Mouse (Mus musculus) kidney, postnatal 0 days (tissue): ENCODE measurements around the gene Ikbke. TPM values are rescaled to one million over a fixed set of nuclear protein-coding genes. Genes with fewer than 3 reads are reported as not detected.

ENCODE experiments used
- ATAC-seq: fragments of 200-750 bp; cut with Nextera tagmentation; replicated peaks from 2 replicates; pipeline ENCODE4 v1.8.0; 2017; ENCODE audit warnings: low read depth, moderate number of reproducible peaks, moderate TSS enrichment, moderate library complexity; ENCODE audit not compliant: low FRiP score
- DNase-seq: peaks from one replicate; pipeline ENCODE4 v3.0.0-alpha.2; 2016; ENCODE audit warnings: low spot score
- H3K27ac ChIP-seq: fragments of 300-500 bp; sonication (generic); 2 replicates; pipeline ENCODE4 v1.5.1; 2014; ENCODE audit warnings: mild to moderate bottlenecking
- H3K27me3 ChIP-seq: fragments of 300-500 bp; sonication (generic); 2 replicates; pipeline ENCODE4 v1.6.1; 2014; ENCODE audit warnings: low read length, mixed read lengths; ENCODE audit not compliant: insufficient read depth
- H3K36me3 ChIP-seq: fragments of 300-500 bp; sonication (generic); 2 replicates; pipeline ENCODE4 v1.6.1; 2014; ENCODE audit warnings: low read length, mixed read lengths; ENCODE audit not compliant: insufficient read depth
- H3K4me1 ChIP-seq: fragments of 300-500 bp; sonication (generic); replicated peaks from 2 replicates; pipeline ENCODE4 v1.6.1; 2014; ENCODE audit warnings: antibody characterized with exemption, low read length, mixed read lengths; ENCODE audit not compliant: insufficient read depth
- H3K4me2 ChIP-seq: fragments of 300-500 bp; sonication (generic); 2 replicates; pipeline ENCODE4 v1.6.1; 2014; ENCODE audit warnings: mild to moderate bottlenecking, low read length, moderate library complexity, mixed read lengths
- H3K4me3 ChIP-seq: fragments of 300-500 bp; sonication (generic); replicated peaks from 2 replicates; pipeline ENCODE4 v1.5.1; 2014; ENCODE audit warnings: low read depth, low read length
- H3K9ac ChIP-seq: fragments of 300-500 bp; sonication (generic); 2 replicates; pipeline ENCODE4 v1.6.1; 2014; ENCODE audit warnings: low read depth, low read length
- H3K9me3 ChIP-seq: fragments of 300-500 bp; sonication (generic); replicated peaks from 2 replicates; pipeline ENCODE4 v1.6.1; 2016; ENCODE audit warnings: low read length, inconsistent platforms, mixed read lengths
- CTCF ChIP-seq: IDR thresholded peaks from 2 replicates; pipeline ENCODE4 v1.5.1; 2016; ENCODE audit warnings: antibody characterized with exemption, low read depth, mild to moderate bottlenecking, moderate library complexity
- WGBS: fragments of 180-500 bp; shearing (Covaris S2); extraction: QIAGEN DNeasy Blood & Tissue Kit; methylation state at CpG from one replicate; pipeline ENCODE4 v1.1.7; 2014; 5-methylcytosine and 5-hydroxymethylcytosine counted together
- polyA plus RNA-seq: library from polyadenylated mRNA; unstranded; fragments of >200 nt; fragmentation: Nextera tagmentation; extraction: Ambion mirVana; gene quantifications from 2 replicates; pipeline ENCODE4 v1.2.1, GENCODE M21; 2015

Ikbke gene
- polyA plus RNA-seq, 1 experiment from 2014 or later: 3.0 TPM

GRCm38 (mm10) chr1:131296726-131297125 is 17.3 kb upstream of the Ikbke start:
- no peak overlapping the region for H3K4me3 ChIP-seq
- H3K4me2 ChIP-seq: no peak overlapping the region
- no peaks in the 10 kb centered on the region for H3K27me3 ChIP-seq
- no peak overlapping the region for H3K9ac ChIP-seq
- no peaks in the 10 kb centered on the region for H3K9me3 ChIP-seq
- TF ChIP-seq CTCF: no peak
- no peak for DNase-seq
- no peak for ATAC-seq
- H3K27ac ChIP-seq: no peak overlapping the region
- H3K4me1 ChIP-seq: no peaks in the 10 kb centered on the region
- 87% methylated on average over 7 of the region's 7 CpGs for WGBS
- H3K36me3 ChIP-seq: peaks cover 42% of the 10 kb centered on the region

GRCm38 (mm10) chr1:131295200-131295599 is 15.8 kb upstream of the Ikbke start:
- ATAC-seq (no peak), DNase-seq (no peak)
- Histone ChIP-seq H3K27ac (no peak overlapping the region), H3K27me3 (no peaks in the 10 kb centered on the region), H3K4me1 (no peaks in the 10 kb centered on the region), H3K9ac (no peak overlapping the region), H3K4me2 (no peak overlapping the region), H3K36me3 (peaks cover 40% of the 10 kb centered on the region), H3K4me3 (no peak overlapping the region), H3K9me3 (no peaks in the 10 kb centered on the region)
- no peak for TF ChIP-seq CTCF
- 87% methylated on average over 8 of the region's 8 CpGs for WGBS

GRCm38 (mm10) chr1:131293922-131294250 is 14.5 kb upstream of the Ikbke start:
- whole genome bisulfite sequencing: 92% methylated on average over 2 of the region's 2 CpGs
- peaks cover 40% of the 10 kb centered on the region for H3K36me3 ChIP-seq
- no peak for TF ChIP-seq CTCF
- DNase-seq: no peak
- H3K9me3 ChIP-seq: no peaks in the 10 kb centered on the region
- H3K4me2 ChIP-seq: no peak overlapping the region
- ATAC-seq: no peak
- H3K27ac ChIP-seq: no peak overlapping the region
- H3K27me3 ChIP-seq: no peaks in the 10 kb centered on the region
- no peak overlapping the region for H3K9ac ChIP-seq
- H3K4me3 ChIP-seq: no peak overlapping the region
- H3K4me1 ChIP-seq: no peaks in the 10 kb centered on the region

GRCm38 (mm10) chr1:131293221-131293921 is 14.0 kb upstream of the Ikbke start:
- H3K4me3 ChIP-seq: no peak overlapping the region
- H3K36me3 ChIP-seq: peaks cover 38% of the 10 kb centered on the region
- ATAC-seq: no peak

GRCm38 (mm10) chr1:131290648-131291047 is 11.2 kb upstream of the Ikbke start:
- H3K9me3 ChIP-seq: no peaks in the 10 kb centered on the region
- no peak overlapping the region for H3K9ac ChIP-seq
- H3K4me3 ChIP-seq: no peak overlapping the region
- H3K4me1 ChIP-seq: no peaks in the 10 kb centered on the region
- no peak overlapping the region for H3K4me2 ChIP-seq
- H3K36me3 ChIP-seq: peaks cover 23% of the 10 kb centered on the region
- H3K27ac ChIP-seq: no peak overlapping the region
- peak; percentile 88 for TF ChIP-seq CTCF
- no peak for ATAC-seq
- 48% methylated on average over 2 of the region's 2 CpGs for WGBS
- DNase-seq: peak; percentile 67
- H3K27me3 ChIP-seq: no peaks in the 10 kb centered on the region

More at GRCm38 (mm10) chr1:131293221-131293921, 14.0 kb upstream of the Ikbke start:
- WGBS: 86% methylated on average over 4 of the region's 4 CpGs
- H3K27me3 ChIP-seq: no peaks in the 10 kb centered on the region
- no peak overlapping the region for H3K4me2 ChIP-seq
- no peaks in the 10 kb centered on the region for H3K9me3 ChIP-seq
- no peaks in the 10 kb centered on the region for H3K4me1 ChIP-seq
- H3K9ac ChIP-seq: no peak overlapping the region
- no peak overlapping the region for H3K27ac ChIP-seq
- TF ChIP-seq CTCF: no peak; the same call in 1 of the 2 replicates
- DNase-seq: no peak

- Histone ChIP-seq H3K4me3 (no peak overlapping the region), H3K4me1 (no peaks in the 10 kb centered on the region), H3K9ac (no peak overlapping the region), H3K9me3 (no peaks in the 10 kb centered on the region), H3K4me2 (no peak overlapping the region), H3K36me3 (peaks cover 15% of the 10 kb centered on the region), H3K27ac (no peak overlapping the region), H3K27me3 (no peaks in the 10 kb centered on the region)
- 83% methylated on average over 6 of the region's 6 CpGs for WGBS
- ATAC-seq: no peak
- TF ChIP-seq CTCF: no peak
- DNase-seq: no peak
Measured at GRCm38 (mm10) chr1:131288938-131289337, 9.5 kb upstream of the Ikbke start.

- TF ChIP-seq CTCF: no peak
- Histone ChIP-seq H3K9ac (no peak overlapping the region), H3K4me2 (no peak overlapping the region), H3K4me1 (no peaks in the 10 kb centered on the region), H3K36me3 (peaks cover 10% of the 10 kb centered on the region; the same call in 1 of the 2 replicates), H3K27ac (no peak overlapping the region), H3K4me3 (no peak overlapping the region), H3K27me3 (no peaks in the 10 kb centered on the region), H3K9me3 (no peaks in the 10 kb centered on the region)
- WGBS: 81% methylated on average over 2 of the region's 2 CpGs
- DNase-seq (no peak), ATAC-seq (no peak)
Measured at GRCm38 (mm10) chr1:131287267-131287666, 7.9 kb upstream of the Ikbke start.
